8 mouse cellular contexts compared by ENCODE assay signal in the genomic region with DNA sequence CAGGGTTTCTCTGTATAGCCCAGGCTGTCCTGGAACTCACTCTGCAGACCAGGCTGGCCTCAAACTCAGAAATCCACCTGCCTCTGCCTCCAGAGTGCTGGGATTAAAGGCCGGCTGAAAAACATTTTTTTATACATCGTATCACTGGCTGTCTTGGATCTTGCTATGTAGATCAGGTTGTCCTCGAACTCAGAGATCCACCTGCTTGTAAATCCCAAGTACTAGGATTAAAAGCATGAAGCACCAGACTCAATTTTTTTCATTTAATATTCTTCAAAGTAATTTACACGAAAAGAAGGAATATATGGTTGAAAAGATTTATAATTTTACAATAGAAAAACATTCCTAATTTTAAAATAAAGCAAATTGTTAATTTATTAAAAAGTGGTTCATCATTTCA. TPM values are rescaled to one million over a fixed set of nuclear protein-coding genes. Genes with fewer than 3 reads are reported as not detected.
DNase-seq lines count a peak whose midpoint lies in the region; ATAC-seq and TF ChIP-seq lines count a peak whose summit lies in the region.

No protein-coding gene starts in this region.

- no peaks in the 10 kb centered on the region for H3K9me3 ChIP-seq in heart, embryonic 11.5 days (replicated peaks; ENCODE audit: control insufficient read depth, low read length)
- H3K9me3 ChIP-seq in ES-Bruce4 (replicated peaks; ENCODE audit: control insufficient read depth, insufficient read depth, low read length, poor library complexity, severe bottlenecking) = no peaks in the 10 kb centered on the region
- no peaks in the 10 kb centered on the region for H3K9me3 ChIP-seq in hindbrain, embryonic 10.5 days
- H3K9me3 ChIP-seq in liver, embryonic 14.5 days (ENCODE audit: control insufficient read depth, low read length) = no peaks in the 10 kb centered on the region

- H3K4me3 ChIP-seq in heart, embryonic 11.5 days (ENCODE audit: low read depth, low read length) = peak overlapping the region; percentile 72; the same call in 1 of the 2 replicates
- no peak overlapping the region for H3K4me3 ChIP-seq in ES-Bruce4 (ENCODE audit: low read depth, low read length)
- peak overlapping the region; percentile 90; the same call in 1 of the 2 replicates for H3K4me3 ChIP-seq in hindbrain, embryonic 10.5 days
- peak overlapping the region in 1 of 2 experiments; percentile 90; a peak in 2 of 4 replicates for H3K4me3 ChIP-seq in liver, embryonic 14.5 days (ENCODE audit: insufficient read depth in 1 of 2, low read depth in 2 of 2, low read length in 2 of 2)

- H3K4me1 ChIP-seq in heart, embryonic 11.5 days (ENCODE audit: control insufficient read depth, insufficient read depth, low read length) = peaks cover 11% of the 10 kb centered on the region
- H3K4me1 ChIP-seq in ES-Bruce4 (ENCODE audit: control insufficient read depth, insufficient read depth, low read length) = peaks cover 1% of the 10 kb centered on the region
- H3K4me1 ChIP-seq in hindbrain, embryonic 10.5 days (replicated peaks) = peaks cover 37% of the 10 kb centered on the region
- H3K4me1 ChIP-seq in liver, embryonic 14.5 days (replicated peaks; ENCODE audit: control insufficient read depth in 2 of 2, insufficient read depth in 2 of 2, low read length in 1 of 2) = peaks cover 18 to 28% of the 10 kb centered on the region in 2 experiments

- ATAC-seq in heart, embryonic 11.5 days (replicated peaks; ENCODE audit: insufficient number of reproducible peaks, low FRiP score, low TSS enrichment) = no peak
- ATAC-seq in liver, embryonic 14.5 days (ENCODE audit: insufficient read depth) = no peak
- ATAC-seq in erythroid progenitor cell, adult 5-6 weeks (replicated peaks; ENCODE audit: low FRiP score, poor library complexity, severe bottlenecking) = no peak

- no peak overlapping the region for H3K27ac ChIP-seq in heart, embryonic 11.5 days (ENCODE audit: low read depth, low read length)
- no peak overlapping the region for H3K27ac ChIP-seq in ES-Bruce4 (ENCODE audit: insufficient read depth, low read length)
- H3K27ac ChIP-seq in hindbrain, embryonic 10.5 days = peak overlapping the region; percentile 95; the same call in 1 of the 2 replicates
- peak overlapping the region; percentile 78 for H3K27ac ChIP-seq in liver, embryonic 14.5 days

- TF ChIP-seq POLR2A in ES-Bruce4 (IDR thresholded peaks at IDR 0.05; ENCODE audit: insufficient read depth, low read length) = no peak

- H3K9ac ChIP-seq in heart, embryonic 11.5 days (ENCODE audit: low read depth, low read length) = no peak overlapping the region
- H3K9ac ChIP-seq in ES-Bruce4 (ENCODE audit: low read depth, poor library complexity, severe bottlenecking) = peak overlapping the region; percentile 66
- H3K9ac ChIP-seq in liver, embryonic 14.5 days (replicated peaks) = peak overlapping the region; percentile 74

- peak overlapping the region; percentile 80 for H3K4me2 ChIP-seq in heart, embryonic 11.5 days
- H3K4me2 ChIP-seq in liver, embryonic 14.5 days (ENCODE audit: low read depth) = peak overlapping the region; percentile 91

- TF ChIP-seq EP300 in ES-Bruce4 (IDR thresholded peaks at IDR 0.05; ENCODE audit: insufficient read depth, low read depth, low read length) = no peak
- TF ChIP-seq EP300 in liver, embryonic 14.5 days (IDR thresholded peaks at IDR 0.05; ENCODE audit: low read depth) = no peak

- no peak for TF ChIP-seq CTCF in ES-Bruce4 (IDR thresholded peaks at IDR 0.05; ENCODE audit: low read depth, low read length)
- TF ChIP-seq CTCF in liver, embryonic 14.5 days (IDR thresholded peaks at IDR 0.05; ENCODE audit: low read depth) = no peak

- WGBS in heart, embryonic 11.5 days (ENCODE audit: insufficient replicate concordance) = 75% methylated on average over 4 of the region's 4 CpGs
- WGBS in hindbrain, embryonic 10.5 days = 83% methylated on average over 4 of the region's 4 CpGs
- 56% methylated on average over 4 of the region's 4 CpGs for WGBS in liver, embryonic 14.5 days (ENCODE audit: insufficient replicate concordance)

- no peak for DNase-seq in heart, postnatal 14 days
- no peak for DNase-seq in hindbrain, embryonic 10.5 days (ENCODE audit: low spot score)
- no peak for DNase-seq in liver, embryonic 14.5 days (ENCODE audit: low read depth in 3 of 3, low spot score in 3 of 3)
- DNase-seq in left cerebral cortex, adult 18-20 months (ENCODE audit: low spot score in 2 of 2) = no peak
- DNase-seq in left cerebral cortex, postnatal 25 days (ENCODE audit: low spot score in 2 of 2) = no peak

- H3K36me3 ChIP-seq in heart, embryonic 11.5 days (ENCODE audit: control insufficient read depth, insufficient read depth, low read length) = 0 out of 2 replicates have a peak, but pooled peaks cover 3% of the 10 kb centered on the region
- H3K36me3 ChIP-seq in ES-Bruce4 (ENCODE audit: control insufficient read depth, insufficient read depth, low read length, poor library complexity, severe bottlenecking) = peaks cover 10% of the 10 kb centered on the region
- H3K36me3 ChIP-seq in hindbrain, embryonic 10.5 days = peaks cover 25% of the 10 kb centered on the region
- peaks cover 11% of the 10 kb centered on the region for H3K36me3 ChIP-seq in liver, embryonic 14.5 days (replicated peaks; ENCODE audit: control insufficient read depth, insufficient read depth, low read depth)

- intact Hi-C loops in heart, postnatal 14 days (cut with DNase I) = no loop called here
- intact Hi-C loops in left cerebral cortex, postnatal 25 days (cut with DNase I) = no loop called here

- no peaks in the 10 kb centered on the region for H3K27me3 ChIP-seq in heart, embryonic 11.5 days (ENCODE audit: control insufficient read depth, insufficient read depth, low read length)
- H3K27me3 ChIP-seq in ES-Bruce4 (ENCODE audit: control insufficient read depth, insufficient read depth, low read length, poor library complexity, severe bottlenecking) = no peaks in the 10 kb centered on the region
- H3K27me3 ChIP-seq in hindbrain, embryonic 10.5 days (ENCODE audit: insufficient read depth, poor library complexity, severe bottlenecking) = no peaks in the 10 kb centered on the region
- H3K27me3 ChIP-seq in liver, embryonic 14.5 days (ENCODE audit: control insufficient read depth, insufficient read depth, low read length) = no peaks in the 10 kb centered on the region

RNA-seq across cellular contexts. Expression of a gene that starts 0.9 kb away (rescaled TPM):
- polyA plus RNA-seq in heart, embryonic 11.5 days (2014; fragmentation: Nextera tagmentation; extraction: Ambion mirVana) = 13.4 and 13.5 TPM in 2 replicates
- total RNA-seq in heart, postnatal 14 days (2021) = 1 to 10 TPM; 2.6 to 3.4 TPM
- polyA plus RNA-seq in ES-Bruce4 (2011; ENCODE audit: insufficient read depth, insufficient read length, low read depth, missing spikeins) = 33.6 and 38.5 TPM in 2 replicates
- 35.3 and 46.0 TPM in 2 replicates for polyA plus RNA-seq in hindbrain, embryonic 10.5 days (2016; fragmentation: Nextera tagmentation; extraction: Ambion mirVana)
- polyA plus RNA-seq in liver, embryonic 14.5 days (2012; rRNA removed) = 10.8 and 14.6 TPM in 2 replicates
- polyA plus RNA-seq in liver, embryonic 14.5 days (2014; fragmentation: Nextera tagmentation; extraction: Ambion mirVana) = 10.2 and 13.0 TPM in 2 replicates
- 26.4 and 28.1 TPM in 2 replicates for total RNA-seq in erythroid progenitor cell, adult 5-6 weeks (2015; ENCODE audit: low replicate concordance)
- 32.6 and 39.0 TPM in 2 replicates for total RNA-seq in erythroid progenitor cell, adult 5-6 weeks (2017; ENCODE audit: low replicate concordance)
- total RNA-seq in left cerebral cortex, adult 18-20 months (2021) = 1 to 10 TPM; 1.9 to 2.7 TPM
- 1 to 10 TPM; 1.7 to 1.9 TPM for total RNA-seq in left cerebral cortex, postnatal 25 days (2021)

RNA-seq across cellular contexts. Expression of a gene that starts 2.9 kb away (rescaled TPM):
- polyA plus RNA-seq in heart, embryonic 11.5 days (2014; fragmentation: Nextera tagmentation; extraction: Ambion mirVana) = 89.9 and 90.6 TPM in 2 replicates
- total RNA-seq in heart, postnatal 14 days (2021) = 10 to 100 TPM; 23.0 to 24.1 TPM
- polyA plus RNA-seq in ES-Bruce4 (2011; ENCODE audit: insufficient read depth, insufficient read length, low read depth, missing spikeins) = 52.3 and 57.0 TPM in 2 replicates
- 161 and 163 TPM in 2 replicates for polyA plus RNA-seq in hindbrain, embryonic 10.5 days (2016; fragmentation: Nextera tagmentation; extraction: Ambion mirVana)
- 28.8 and 30.0 TPM in 2 replicates for polyA plus RNA-seq in liver, embryonic 14.5 days (2012; rRNA removed)
- 32.5 and 32.9 TPM in 2 replicates for polyA plus RNA-seq in liver, embryonic 14.5 days (2014; fragmentation: Nextera tagmentation; extraction: Ambion mirVana)
- 14.4 and 14.7 TPM in 2 replicates for total RNA-seq in erythroid progenitor cell, adult 5-6 weeks (2015; ENCODE audit: low replicate concordance)
- 27.6 and 28.1 TPM in 2 replicates for total RNA-seq in erythroid progenitor cell, adult 5-6 weeks (2017; ENCODE audit: low replicate concordance)
- total RNA-seq in left cerebral cortex, adult 18-20 months (2021) = 10 to 100 TPM; 36.4 to 39.3 TPM
- 10 to 100 TPM; 44.5 to 47.8 TPM for total RNA-seq in left cerebral cortex, postnatal 25 days (2021)

RNA-seq across cellular contexts. Expression of a gene that starts 33.8 kb away (rescaled TPM):
- polyA plus RNA-seq in heart, embryonic 11.5 days (2014; fragmentation: Nextera tagmentation; extraction: Ambion mirVana) = 67.6 and 68.3 TPM in 2 replicates
- total RNA-seq in heart, postnatal 14 days (2021) = 10 to 100 TPM; 44.1 to 49.9 TPM
- polyA plus RNA-seq in ES-Bruce4 (2011; ENCODE audit: insufficient read depth, insufficient read length, low read depth, missing spikeins) = 61.9 and 69.3 TPM in 2 replicates
- polyA plus RNA-seq in hindbrain, embryonic 10.5 days (2016; fragmentation: Nextera tagmentation; extraction: Ambion mirVana) = 131 and 177 TPM in 2 replicates
- 15.7 TPM in 2 replicates for polyA plus RNA-seq in liver, embryonic 14.5 days (2012; rRNA removed)
- polyA plus RNA-seq in liver, embryonic 14.5 days (2014; fragmentation: Nextera tagmentation; extraction: Ambion mirVana) = 12.9 and 14.8 TPM in 2 replicates
- total RNA-seq in erythroid progenitor cell, adult 5-6 weeks (2015; ENCODE audit: low replicate concordance) = 4.0 and 6.7 TPM in 2 replicates
- 2.3 and 35.3 TPM in 2 replicates for total RNA-seq in erythroid progenitor cell, adult 5-6 weeks (2017; ENCODE audit: low replicate concordance)
- 10 to 100 TPM; 85.0 to 94.3 TPM for total RNA-seq in left cerebral cortex, adult 18-20 months (2021)
- 100 to 1,000 TPM in 1 of 2 experiments, 10 to 100 TPM in 1; 97.4 to 104 TPM for total RNA-seq in left cerebral cortex, postnatal 25 days (2021)

RNA-seq across cellular contexts. Expression of a gene that starts 34.0 kb away (rescaled TPM):
- 7.2 and 8.1 TPM in 2 replicates for polyA plus RNA-seq in heart, embryonic 11.5 days (2014; fragmentation: Nextera tagmentation; extraction: Ambion mirVana)
- total RNA-seq in heart, postnatal 14 days (2021) = 10 to 100 TPM; 15.9 to 17.9 TPM
- polyA plus RNA-seq in ES-Bruce4 (2011; ENCODE audit: insufficient read depth, insufficient read length, low read depth, missing spikeins) = 16.7 and 18.1 TPM in 2 replicates
- 6.0 and 8.3 TPM in 2 replicates for polyA plus RNA-seq in hindbrain, embryonic 10.5 days (2016; fragmentation: Nextera tagmentation; extraction: Ambion mirVana)
- polyA plus RNA-seq in liver, embryonic 14.5 days (2012; rRNA removed) = 1.9 and 2.0 TPM in 2 replicates
- polyA plus RNA-seq in liver, embryonic 14.5 days (2014; fragmentation: Nextera tagmentation; extraction: Ambion mirVana) = 1.8 and 2.8 TPM in 2 replicates
- not detected in 2 replicates for total RNA-seq in erythroid progenitor cell, adult 5-6 weeks (2015; ENCODE audit: low replicate concordance)
- 0.98 TPM in 1 of 2 replicates, not detected in the other for total RNA-seq in erythroid progenitor cell, adult 5-6 weeks (2017; ENCODE audit: low replicate concordance)
- total RNA-seq in left cerebral cortex, adult 18-20 months (2021) = 1 to 10 TPM; 1.9 to 2.8 TPM
- total RNA-seq in left cerebral cortex, postnatal 25 days (2021) = 1 to 10 TPM; 1.9 to 3.0 TPM

RNA-seq across cellular contexts. Expression of a gene that starts 35.5 kb away (rescaled TPM):
- 37.3 and 39.4 TPM in 2 replicates for polyA plus RNA-seq in heart, embryonic 11.5 days (2014; fragmentation: Nextera tagmentation; extraction: Ambion mirVana)
- total RNA-seq in heart, postnatal 14 days (2021) = 10 to 100 TPM; 46.9 to 50.5 TPM
- polyA plus RNA-seq in ES-Bruce4 (2011; ENCODE audit: insufficient read depth, insufficient read length, low read depth, missing spikeins) = 38.4 and 38.7 TPM in 2 replicates
- polyA plus RNA-seq in hindbrain, embryonic 10.5 days (2016; fragmentation: Nextera tagmentation; extraction: Ambion mirVana) = 38.7 and 52.7 TPM in 2 replicates
- 7.3 TPM in 2 replicates for polyA plus RNA-seq in liver, embryonic 14.5 days (2012; rRNA removed)
- 10.8 and 12.2 TPM in 2 replicates for polyA plus RNA-seq in liver, embryonic 14.5 days (2014; fragmentation: Nextera tagmentation; extraction: Ambion mirVana)
- total RNA-seq in erythroid progenitor cell, adult 5-6 weeks (2015; ENCODE audit: low replicate concordance) = 4.7 and 8.4 TPM in 2 replicates
- total RNA-seq in erythroid progenitor cell, adult 5-6 weeks (2017; ENCODE audit: low replicate concordance) = 1.9 and 5.6 TPM in 2 replicates
- total RNA-seq in left cerebral cortex, adult 18-20 months (2021) = 10 to 100 TPM; 84.1 to 97.8 TPM
- total RNA-seq in left cerebral cortex, postnatal 25 days (2021) = 10 to 100 TPM; 77.0 to 77.7 TPM

Comparison
In these comparisons a context has a peak if more than half of its experiments do, and no peak if none do; other contexts are left out.
1. H3K27ac ChIP-seq: peak in hindbrain, embryonic 10.5 days (single experiment) and liver, embryonic 14.5 days (single experiment); none in heart, embryonic 11.5 days (single experiment) and ES-Bruce4 (single experiment).
2. RNA of a gene that starts 0.9 kb away (total RNA-seq): 26.4 to 39.0 TPM in erythroid progenitor cell, adult 5-6 weeks; 2.6 to 3.4 TPM in heart, postnatal 14 days, 1.9 to 2.7 TPM in left cerebral cortex, adult 18-20 months and 1.7 to 1.9 TPM in left cerebral cortex, postnatal 25 days; every median in the first group is over 4 times any median in the second.